Mouse (Mus musculus) ES-Bruce4 (cell line): Measurements from ENCODE around the gene Crip2. TPM values are rescaled to one million over a fixed set of nuclear protein-coding genes. Genes with fewer than 3 reads are reported as not detected.

Source experiments
- H3K27ac ChIP-seq: 2 replicates; pipeline ENCODE4 v1.5.1; 2012; ENCODE audit warnings: low read length, inconsistent platforms; ENCODE audit not compliant: insufficient read depth
- H3K27me3 ChIP-seq: 2 replicates; pipeline ENCODE4 v1.6.1; 2012; ENCODE audit warnings: mild to moderate bottlenecking, low read length, inconsistent platforms; ENCODE audit not compliant: control insufficient read depth, poor library complexity, insufficient read depth, severe bottlenecking
- H3K36me3 ChIP-seq: 2 replicates; pipeline ENCODE4 v1.6.1; 2012; ENCODE audit warnings: inconsistent platforms, mild to moderate bottlenecking, low read length, moderate library complexity; ENCODE audit not compliant: control insufficient read depth, poor library complexity, insufficient read depth, severe bottlenecking
- H3K4me1 ChIP-seq: one replicate; pipeline ENCODE4 v1.8.1; 2011; ENCODE audit warnings: low read length; ENCODE audit not compliant: control insufficient read depth, insufficient read depth
- H3K4me3 ChIP-seq: 2 replicates; pipeline ENCODE4 v1.5.1; 2011; ENCODE audit warnings: low read depth, mild to moderate bottlenecking, low read length
- H3K9ac ChIP-seq: 2 replicates; pipeline ENCODE4 v1.6.1; 2012; ENCODE audit warnings: low read depth, mild to moderate bottlenecking, inconsistent platforms; ENCODE audit not compliant: poor library complexity, severe bottlenecking
- H3K9me3 ChIP-seq: replicated peaks from 2 replicates; pipeline ENCODE4 v1.6.1; 2012; ENCODE audit warnings: mild to moderate bottlenecking, low read length, inconsistent platforms; ENCODE audit not compliant: control insufficient read depth, poor library complexity, insufficient read depth, severe bottlenecking
- CTCF ChIP-seq: IDR thresholded peaks from one replicate; pipeline ENCODE4 v1.8.1; 2011; ENCODE audit warnings: low read depth, low read length
- EP300 ChIP-seq: IDR thresholded peaks from 2 replicates; pipeline ENCODE4 v1.6.1; 2011; ENCODE audit warnings: low read depth, low read length; ENCODE audit not compliant: insufficient read depth
- POLR2A ChIP-seq: IDR thresholded peaks from one replicate; pipeline ENCODE4 v1.8.1; 2011; ENCODE audit warnings: low read length; ENCODE audit not compliant: insufficient read depth
- polyA plus RNA-seq: library from polyadenylated mRNA; stranded (reverse); fragments of >200 nt; gene quantifications from 2 replicates; pipeline ENCODE4 v1.2.4, GENCODE M21; 2011; ENCODE audit warnings: low read depth; ENCODE audit not compliant: missing spikeins, insufficient read depth, insufficient read length

Crip2 gene
- polyA plus RNA-seq, 1 experiment: 87.1 TPM

GRCm38 (mm10) chr12:113107431-113108124 is 32.5 kb upstream of the Crip2 start:
- no peaks in the 10 kb centered on the region for H3K27me3 ChIP-seq
- no peak overlapping the region for H3K9ac ChIP-seq
- no peak overlapping the region for H3K27ac ChIP-seq
- no peak overlapping the region for H3K4me3 ChIP-seq
- no peaks in the 10 kb centered on the region for H3K9me3 ChIP-seq
- TF ChIP-seq POLR2A (no peak), EP300 (no peak), CTCF (no peak)
- no peaks in the 10 kb centered on the region for H3K36me3 ChIP-seq
- H3K4me1 ChIP-seq: peaks cover 4% of the 10 kb centered on the region

- Histone ChIP-seq H3K36me3 (no peaks in the 10 kb centered on the region), H3K27ac (no peak overlapping the region), H3K9ac (no peak overlapping the region), H3K9me3 (no peaks in the 10 kb centered on the region), H3K4me3 (no peak overlapping the region), H3K4me1 (peaks cover 7% of the 10 kb centered on the region), H3K27me3 (no peaks in the 10 kb centered on the region)
- no peak for TF ChIP-seq POLR2A
- no peak for TF ChIP-seq CTCF
- no peak for TF ChIP-seq EP300
Measured at GRCm38 (mm10) chr12:113108528-113109283, 31.3 kb upstream of the Crip2 start.

GRCm38 (mm10) chr12:113109801-113110200 is 30.2 kb upstream of the Crip2 start:
- H3K9me3 ChIP-seq: no peaks in the 10 kb centered on the region
- H3K27ac ChIP-seq: no peak overlapping the region
- TF ChIP-seq CTCF (no peak), EP300 (no peak), POLR2A (no peak)
- H3K27me3 ChIP-seq: no peaks in the 10 kb centered on the region
- H3K36me3 ChIP-seq: no peaks in the 10 kb centered on the region
- H3K9ac ChIP-seq: no peak overlapping the region
- no peak overlapping the region for H3K4me3 ChIP-seq
- peaks cover 11% of the 10 kb centered on the region for H3K4me1 ChIP-seq

- H3K27ac ChIP-seq: peak overlapping the region; percentile 83
- no peak overlapping the region for H3K9ac ChIP-seq
- H3K36me3 ChIP-seq: peaks cover 3% of the 10 kb centered on the region; the same call in 1 of the 2 replicates
- TF ChIP-seq POLR2A: no peak
- peak; percentile 39; the same call in 1 of the 2 replicates for TF ChIP-seq EP300
- H3K4me3 ChIP-seq: no peak overlapping the region
- H3K4me1 ChIP-seq: peaks cover 11% of the 10 kb centered on the region
- H3K27me3 ChIP-seq: no peaks in the 10 kb centered on the region
- no peaks in the 10 kb centered on the region for H3K9me3 ChIP-seq
Measured at GRCm38 (mm10) chr12:113114141-113114540, 25.9 kb upstream of the Crip2 start.

GRCm38 (mm10) chr12:113114856-113115538 is 25.0 kb upstream of the Crip2 start:
- Histone ChIP-seq H3K27ac (peak overlapping the region; percentile 83), H3K9me3 (no peaks in the 10 kb centered on the region), H3K36me3 (peaks cover 3% of the 10 kb centered on the region; the same call in 1 of the 2 replicates), H3K4me3 (no peak overlapping the region), H3K27me3 (no peaks in the 10 kb centered on the region), H3K9ac (no peak overlapping the region), H3K4me1 (peaks cover 11% of the 10 kb centered on the region)
- TF ChIP-seq EP300 (peak; percentile 88), CTCF (no peak)
